Mouse (Mus musculus) testis, adult 2 months (tissue): ENCODE results near the gene Nhp2. TPM values are rescaled to one million over a fixed set of nuclear protein-coding genes. Genes with fewer than 3 reads are reported as not detected.

Experiments used
- H3K27ac ChIP-seq: fragments of 200-500 bp; 2 replicates; pipeline ENCODE4 v1.5.1; 2012; ENCODE audit warnings: low read depth, low read length; ENCODE audit not compliant: control insufficient read depth, insufficient read depth
- H3K27me3 ChIP-seq: fragments of 200-500 bp; 2 replicates; pipeline ENCODE4 v1.6.1; 2012; ENCODE audit warnings: mild to moderate bottlenecking, low read length, moderate library complexity; ENCODE audit not compliant: control insufficient read depth, insufficient read depth
- H3K36me3 ChIP-seq: fragments of 200-500 bp; 2 replicates; pipeline ENCODE4 v1.6.1; 2012; ENCODE audit warnings: mild to moderate bottlenecking, low read length; ENCODE audit not compliant: control insufficient read depth, insufficient read depth
- H3K4me1 ChIP-seq: fragments of 200-500 bp; 2 replicates; pipeline ENCODE4 v1.6.1; 2012; ENCODE audit warnings: low read length; ENCODE audit not compliant: control insufficient read depth, insufficient read depth
- H3K4me3 ChIP-seq: fragments of 200-500 bp; 2 replicates; pipeline ENCODE4 v1.5.1; 2012; ENCODE audit warnings: low read depth, mild to moderate bottlenecking, low read length, moderate library complexity, mixed read lengths; ENCODE audit not compliant: control insufficient read depth
- CTCF ChIP-seq: fragments of 200-500 bp; IDR thresholded peaks from 2 replicates; pipeline ENCODE4 v1.5.1; 2012; ENCODE audit warnings: low read depth, mild to moderate bottlenecking, inconsistent platforms, low read length, moderate library complexity; ENCODE audit not compliant: control insufficient read depth, insufficient read depth, insufficient replicate concordance
- POLR2A ChIP-seq: fragments of 200-500 bp; IDR thresholded peaks from 2 replicates; pipeline ENCODE4 v1.6.1; 2012; ENCODE audit warnings: low read depth, mild to moderate bottlenecking, inconsistent platforms, low read length, moderate library complexity; ENCODE audit not compliant: control insufficient read depth
- polyA plus RNA-seq: library from polyadenylated mRNA; depleted of rRNA; stranded (reverse); fragments of >200 nt; gene quantifications from 2 replicates; pipeline ENCODE4 v1.2.3, GENCODE M21; 2012

Nhp2 gene
- polyA plus RNA-seq, 1 experiment = 33.5 TPM

GRCm38 (mm10) chr11:51637971-51638414 is 18.5 kb downstream of the Nhp2 start:
- H3K27me3 ChIP-seq = no peaks in the 10 kb centered on the region
- no peaks in the 10 kb centered on the region for H3K36me3 ChIP-seq
- TF ChIP-seq CTCF = no peak
- 0 out of 2 replicates have a peak, but pooled peaks have one; percentile 22 for TF ChIP-seq POLR2A
- peak overlapping the region; percentile 45; the same call in 1 of the 2 replicates for H3K27ac ChIP-seq
- peak overlapping the region; percentile 5; the same call in 1 of the 2 replicates for H3K4me3 ChIP-seq
- peaks cover 18% of the 10 kb centered on the region for H3K4me1 ChIP-seq

- no peak for TF ChIP-seq CTCF
- no peak for TF ChIP-seq POLR2A
- Histone ChIP-seq H3K36me3 (no peaks in the 10 kb centered on the region), H3K4me3 (no peak overlapping the region), H3K27me3 (no peaks in the 10 kb centered on the region), H3K4me1 (peaks cover 18% of the 10 kb centered on the region), H3K27ac (no peak overlapping the region; the same call in 1 of the 2 replicates)
Measured at GRCm38 (mm10) chr11:51638497-51638896, 19.0 kb downstream of the Nhp2 start.

GRCm38 (mm10) chr11:51640748-51641147 is 21.2 kb downstream of the Nhp2 start:
- H3K36me3 ChIP-seq = no peaks in the 10 kb centered on the region
- H3K27me3 ChIP-seq = no peaks in the 10 kb centered on the region
- no peak for TF ChIP-seq CTCF
- no peak for TF ChIP-seq POLR2A
- H3K4me1 ChIP-seq = peaks cover 13% of the 10 kb centered on the region
- H3K4me3 ChIP-seq = no peak overlapping the region
- no peak overlapping the region for H3K27ac ChIP-seq

GRCm38 (mm10) chr11:51643202-51643601 is 23.7 kb downstream of the Nhp2 start:
- Histone ChIP-seq H3K27ac (no peak overlapping the region), H3K36me3 (no peaks in the 10 kb centered on the region), H3K27me3 (no peaks in the 10 kb centered on the region), H3K4me3 (no peak overlapping the region), H3K4me1 (peaks cover 5% of the 10 kb centered on the region)
- no peak for TF ChIP-seq POLR2A
- no peak for TF ChIP-seq CTCF

GRCm38 (mm10) chr11:51643761-51644160 is 24.2 kb downstream of the Nhp2 start:
- Histone ChIP-seq H3K4me3 (no peak overlapping the region), H3K27me3 (no peaks in the 10 kb centered on the region), H3K4me1 (peaks cover 11% of the 10 kb centered on the region), H3K27ac (peak overlapping the region; percentile 46), H3K36me3 (no peaks in the 10 kb centered on the region)
- no peak for TF ChIP-seq POLR2A
- TF ChIP-seq CTCF = no peak

GRCm38 (mm10) chr11:51644217-51644616 is 24.7 kb downstream of the Nhp2 start:
- Histone ChIP-seq H3K36me3 (no peaks in the 10 kb centered on the region), H3K27ac (no peak overlapping the region), H3K27me3 (no peaks in the 10 kb centered on the region), H3K4me1 (peaks cover 15% of the 10 kb centered on the region), H3K4me3 (no peak overlapping the region)
- TF ChIP-seq POLR2A (no peak), CTCF (no peak)

GRCm38 (mm10) chr11:51645293-51645692 is 25.8 kb downstream of the Nhp2 start:
- TF ChIP-seq CTCF = no peak
- no peak for TF ChIP-seq POLR2A
- H3K4me3 ChIP-seq = no peak overlapping the region
- no peaks in the 10 kb centered on the region for H3K27me3 ChIP-seq
- peaks cover 23% of the 10 kb centered on the region for H3K4me1 ChIP-seq
- H3K36me3 ChIP-seq = no peaks in the 10 kb centered on the region
- H3K27ac ChIP-seq = no peak overlapping the region
